Mouse (Mus musculus) hindbrain, embryonic 12.5 days (tissue): ENCODE measurements around the gene Csk. TPM values are rescaled to one million over a fixed set of nuclear protein-coding genes. Genes with fewer than 3 reads are reported as not detected.
A peak's percentile ranks its signal among the peaks of the same experiment; 100 is the strongest.

Experiments used
- ATAC-seq: fragments of 200-750 bp; cut with Nextera tagmentation; 2 replicates; pipeline ENCODE4 v1.8.0; 2017; ENCODE audit warnings: moderate TSS enrichment; ENCODE audit not compliant: low FRiP score
- H3K27ac ChIP-seq: fragments of 300-500 bp; sonication (generic); 2 replicates; pipeline ENCODE4 v1.5.1; 2016; ENCODE audit warnings: mild to moderate bottlenecking
- H3K27me3 ChIP-seq: fragments of 300-500 bp; sonication (generic); 2 replicates; pipeline ENCODE4 v1.6.1; 2016; ENCODE audit warnings: mild to moderate bottlenecking
- H3K36me3 ChIP-seq: fragments of 300-500 bp; sonication (generic); 2 replicates; pipeline ENCODE4 v1.6.1; 2016; ENCODE audit warnings: mild to moderate bottlenecking
- H3K4me1 ChIP-seq: fragments of 300-500 bp; sonication (generic); 2 replicates; pipeline ENCODE4 v1.6.1; 2016
- H3K4me2 ChIP-seq: fragments of 300-500 bp; sonication (generic); replicated peaks from 2 replicates; pipeline ENCODE4 v1.6.1; 2016; ENCODE audit warnings: mild to moderate bottlenecking
- H3K4me3 ChIP-seq: fragments of 300-500 bp; sonication (generic); 2 replicates; pipeline ENCODE4 v1.5.1; 2016; ENCODE audit warnings: mild to moderate bottlenecking
- H3K9ac ChIP-seq: fragments of 300-500 bp; sonication (generic); 2 replicates; pipeline ENCODE4 v1.6.1; 2016; ENCODE audit warnings: mild to moderate bottlenecking, moderate library complexity
- H3K9me3 ChIP-seq: fragments of 300-500 bp; sonication (generic); replicated peaks from 2 replicates; pipeline ENCODE4 v1.6.1; 2016; ENCODE audit warnings: mild to moderate bottlenecking
- WGBS: fragments of 180-500 bp; shearing (Covaris S2); methylation state at CpG from one replicate; pipeline ENCODE4 v1.1.7; 2016; 5-methylcytosine and 5-hydroxymethylcytosine counted together
- polyA plus RNA-seq: library from polyadenylated mRNA; unstranded; fragments of >200 nt; fragmentation: Nextera tagmentation; extraction: Ambion mirVana; gene quantifications from 2 replicates; pipeline ENCODE4 v1.2.1, GENCODE M21; 2016

Gene Csk
- 38.3 and 41.6 TPM in 2 replicates for polyA plus RNA-seq

- Histone ChIP-seq H3K27me3 (peaks cover 9% of the 10 kb centered on the region; the same call in 1 of the 2 replicates), H3K9me3 (no peaks in the 10 kb centered on the region), H3K36me3 (no peaks in the 10 kb centered on the region), H3K27ac (no peak within 1 kb of the TSS), H3K9ac (no peak within 1 kb of the TSS; the same call in 1 of the 2 replicates), H3K4me1 (peaks cover 19% of the 10 kb centered on the region), H3K4me2 (no peak within 1 kb of the TSS), H3K4me3 (no peak within 1 kb of the TSS)
- 57% methylated on average over 5 of the region's 5 CpGs for WGBS
- no peak for ATAC-seq
Observed at GRCm38 (mm10) chr9:57653283-57653682, at the start of gene Csk. Csk (minus strand) TSS chr9:57653631.

- no peak overlapping the region for H3K4me3 ChIP-seq
- WGBS: 74% methylated on average over 1 of the region's 1 CpGs
- H3K9me3 ChIP-seq: no peaks in the 10 kb centered on the region
- H3K9ac ChIP-seq: no peak overlapping the region
- H3K27ac ChIP-seq: no peak overlapping the region
- no peak for ATAC-seq
- no peaks in the 10 kb centered on the region for H3K36me3 ChIP-seq
- H3K27me3 ChIP-seq: peaks cover 41% of the 10 kb centered on the region
- peaks cover 13% of the 10 kb centered on the region for H3K4me1 ChIP-seq
- no peak overlapping the region for H3K4me2 ChIP-seq
Observed at GRCm38 (mm10) chr9:57698466-57699150, 45.2 kb upstream of the Csk start.

GRCm38 (mm10) chr9:57697380-57697779 lies 43.9 kb upstream of the Csk start:
- Histone ChIP-seq H3K4me3 (no peak overlapping the region), H3K27ac (no peak overlapping the region), H3K27me3 (peaks cover 41% of the 10 kb centered on the region), H3K9ac (no peak overlapping the region), H3K36me3 (no peaks in the 10 kb centered on the region), H3K4me1 (peaks cover 13% of the 10 kb centered on the region), H3K4me2 (no peak overlapping the region), H3K9me3 (no peaks in the 10 kb centered on the region)
- 16% methylated on average over 4 of the region's 4 CpGs for WGBS
- peak; percentile 46; the same call in 1 of the 2 replicates for ATAC-seq

GRCm38 (mm10) chr9:57696380-57697285 lies 43.2 kb upstream of the Csk start:
- Histone ChIP-seq H3K4me3 (peak overlapping the region; percentile 46), H3K4me2 (peak overlapping the region; percentile 86), H3K4me1 (peaks cover 13% of the 10 kb centered on the region), H3K9ac (peak overlapping the region; percentile 57), H3K9me3 (no peaks in the 10 kb centered on the region), H3K36me3 (no peaks in the 10 kb centered on the region), H3K27me3 (peaks cover 41% of the 10 kb centered on the region), H3K27ac (no peak overlapping the region)
- ATAC-seq: 0 out of 2 replicates have a peak, but pooled peaks have one; percentile 46
- under 1% methylated on average over 42 of the region's 42 CpGs for WGBS

GRCm38 (mm10) chr9:57694108-57694507 lies 40.7 kb upstream of the Csk start:
- H3K9ac ChIP-seq: no peak overlapping the region
- peaks cover 41% of the 10 kb centered on the region for H3K27me3 ChIP-seq
- H3K9me3 ChIP-seq: no peaks in the 10 kb centered on the region
- ATAC-seq: no peak
- H3K27ac ChIP-seq: no peak overlapping the region
- peaks cover 13% of the 10 kb centered on the region for H3K4me1 ChIP-seq
- H3K4me3 ChIP-seq: no peak overlapping the region
- no peak overlapping the region for H3K4me2 ChIP-seq
- 84% methylated on average over 2 of the region's 2 CpGs for WGBS
- no peaks in the 10 kb centered on the region for H3K36me3 ChIP-seq

- ATAC-seq: no peak
- Histone ChIP-seq H3K9me3 (no peaks in the 10 kb centered on the region), H3K4me3 (no peak overlapping the region), H3K27me3 (no peaks in the 10 kb centered on the region; the same call in 1 of the 2 replicates), H3K27ac (no peak overlapping the region), H3K4me1 (no peaks in the 10 kb centered on the region), H3K36me3 (no peaks in the 10 kb centered on the region), H3K4me2 (no peak overlapping the region), H3K9ac (no peak overlapping the region)
- whole genome bisulfite sequencing: 88% methylated on average over 2 of the region's 2 CpGs
Observed at GRCm38 (mm10) chr9:57688606-57689005, 35.2 kb upstream of the Csk start.

GRCm38 (mm10) chr9:57688158-57688557 lies 34.7 kb upstream of the Csk start:
- Histone ChIP-seq H3K36me3 (no peaks in the 10 kb centered on the region), H3K27ac (no peak overlapping the region), H3K4me1 (no peaks in the 10 kb centered on the region), H3K9ac (no peak overlapping the region), H3K9me3 (no peaks in the 10 kb centered on the region), H3K4me3 (no peak overlapping the region), H3K27me3 (no peaks in the 10 kb centered on the region), H3K4me2 (no peak overlapping the region)
- WGBS: 52% methylated on average over 2 of the region's 2 CpGs
- ATAC-seq: no peak

- Histone ChIP-seq H3K9me3 (no peaks in the 10 kb centered on the region), H3K27me3 (no peaks in the 10 kb centered on the region), H3K9ac (no peak within 1 kb of the TSS), H3K4me3 (no peak within 1 kb of the TSS), H3K36me3 (no peaks in the 10 kb centered on the region), H3K4me2 (no peak within 1 kb of the TSS), H3K4me1 (no peaks in the 10 kb centered on the region), H3K27ac (no peak within 1 kb of the TSS)
- 88% methylated on average over 2 of the region's 2 CpGs for WGBS
- no peak for ATAC-seq
Observed at GRCm38 (mm10) chr9:57687751-57688150, 34.3 kb upstream of the Csk start, which contains the start of gene Cyp1a1. Cyp1a1 (plus strand) TSS chr9:57687928.

- H3K27ac ChIP-seq: no peak overlapping the region
- H3K36me3 ChIP-seq: no peaks in the 10 kb centered on the region
- H3K9me3 ChIP-seq: no peaks in the 10 kb centered on the region
- H3K9ac ChIP-seq: no peak overlapping the region
- H3K4me1 ChIP-seq: no peaks in the 10 kb centered on the region
- no peaks in the 10 kb centered on the region for H3K27me3 ChIP-seq
- 90% methylated on average over 5 of the region's 5 CpGs for WGBS
- no peak for ATAC-seq
- no peak overlapping the region for H3K4me3 ChIP-seq
- no peak overlapping the region for H3K4me2 ChIP-seq
Observed at GRCm38 (mm10) chr9:57686011-57686410, 32.6 kb upstream of the Csk start.

GRCm38 (mm10) chr9:57683520-57683919 lies 30.1 kb upstream of the Csk start, which contains the start of gene Cyp1a2:
Cyp1a2 (minus strand) TSS chr9:57683703.
- 82% methylated on average over 5 of the region's 5 CpGs for WGBS
- no peak within 1 kb of the TSS for H3K27ac ChIP-seq
- no peaks in the 10 kb centered on the region for H3K4me1 ChIP-seq
- H3K9ac ChIP-seq: no peak within 1 kb of the TSS
- no peaks in the 10 kb centered on the region for H3K9me3 ChIP-seq
- no peak for ATAC-seq
- no peaks in the 10 kb centered on the region for H3K27me3 ChIP-seq
- no peaks in the 10 kb centered on the region for H3K36me3 ChIP-seq
- H3K4me3 ChIP-seq: no peak within 1 kb of the TSS
- no peak within 1 kb of the TSS for H3K4me2 ChIP-seq

- H3K36me3 ChIP-seq: no peaks in the 10 kb centered on the region
- H3K27ac ChIP-seq: no peak overlapping the region
- no peaks in the 10 kb centered on the region for H3K27me3 ChIP-seq
- 86% methylated on average over 10 of the region's 10 CpGs for WGBS
- H3K4me1 ChIP-seq: no peaks in the 10 kb centered on the region
- H3K4me3 ChIP-seq: no peak overlapping the region
- ATAC-seq: no peak
- H3K9ac ChIP-seq: no peak overlapping the region
- no peaks in the 10 kb centered on the region for H3K9me3 ChIP-seq
- no peak overlapping the region for H3K4me2 ChIP-seq
Observed at GRCm38 (mm10) chr9:57681411-57681810, 28.0 kb upstream of the Csk start.

GRCm38 (mm10) chr9:57671500-57671899 lies 18.1 kb upstream of the Csk start:
- no peak for ATAC-seq
- H3K27ac ChIP-seq: no peak overlapping the region
- no peak overlapping the region for H3K4me3 ChIP-seq
- H3K9me3 ChIP-seq: no peaks in the 10 kb centered on the region
- no peaks in the 10 kb centered on the region for H3K4me1 ChIP-seq
- 85% methylated on average over 5 of the region's 5 CpGs for WGBS
- no peaks in the 10 kb centered on the region for H3K36me3 ChIP-seq
- no peak overlapping the region for H3K9ac ChIP-seq
- H3K27me3 ChIP-seq: no peaks in the 10 kb centered on the region
- no peak overlapping the region for H3K4me2 ChIP-seq
